Mouse (Mus musculus): ENCODE results near the gene Shisa6.

DNA sequence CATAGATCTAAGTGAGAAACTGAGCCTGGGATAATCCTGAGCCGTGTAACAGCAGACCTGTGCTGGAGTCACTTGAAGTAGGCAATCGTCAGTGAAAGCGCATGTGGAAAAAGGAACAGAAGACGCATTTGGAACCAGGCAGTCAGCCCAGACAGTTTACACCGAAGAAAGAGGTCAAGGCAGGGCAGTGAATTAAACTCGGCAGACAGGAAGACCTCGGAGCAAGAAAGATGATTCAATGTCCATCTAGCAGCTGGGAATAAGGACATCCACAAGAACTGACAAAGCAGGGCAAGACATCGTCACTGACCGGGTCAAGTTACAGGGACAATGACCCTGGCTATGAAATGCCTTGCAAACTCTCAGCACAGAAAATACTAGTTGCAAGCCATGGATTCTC lies 10.1 kb upstream of the Shisa6 start:
- TF ChIP-seq FLI1 (IDR thresholded peaks at IDR 0.05; ENCODE audit: low read length) = no peak
- no peak for TF ChIP-seq GATA1 (IDR thresholded peaks at IDR 0.05; ENCODE audit: borderline replicate concordance, low read length)

Measured in megakaryocyte, embryonic 14.5 days (primary cell).